Mouse (Mus musculus) thymus, postnatal 25 days (tissue): Measurements from ENCODE around the gene Cers3.
A peak's percentile ranks its signal among the peaks of the same experiment; 100 is the strongest.

Experiments used
- DNase-seq: peaks from one replicate; pipeline ENCODE4 v3.0.0; 2022

The Cers3 gene

DNA sequence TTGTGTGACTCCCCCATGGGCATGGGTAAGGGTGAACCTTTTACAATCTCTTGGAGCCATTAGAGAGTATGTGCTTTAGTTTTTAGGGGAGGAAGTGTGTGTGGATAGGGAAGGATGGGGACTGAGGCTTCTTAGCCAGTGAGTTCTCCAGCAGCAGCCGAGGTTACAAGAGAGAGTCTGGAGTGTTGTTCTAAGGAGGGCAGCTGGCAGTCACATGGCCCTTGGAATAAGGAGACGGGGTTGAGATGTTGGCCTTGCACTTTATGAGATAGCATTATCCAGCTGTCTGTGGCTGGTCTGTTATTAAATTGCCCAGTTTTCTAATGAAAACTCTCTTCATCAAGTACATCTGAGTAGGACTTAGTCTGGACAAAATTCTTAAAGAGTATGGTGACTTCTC lies 100.5 kb downstream of the Cers3 start:
- DNase-seq = no peak

- DNase-seq = no peak
Measured at GRCm38 (mm10) chr7:66846582-66846981, 103.3 kb downstream of the Cers3 start.

- no peak for DNase-seq
Measured at GRCm38 (mm10) chr7:66847299-66847698, 104.0 kb downstream of the Cers3 start.

GRCm38 (mm10) chr7:66849316-66849715 lies 106.0 kb downstream of the Cers3 start:
- no peak for DNase-seq

GRCm38 (mm10) chr7:66852164-66852563 lies 108.9 kb downstream of the Cers3 start:
- no peak for DNase-seq

- no peak for DNase-seq
Measured at GRCm38 (mm10) chr7:66857610-66858009, 114.3 kb downstream of the Cers3 start.

GRCm38 (mm10) chr7:66858247-66859075 lies 115.2 kb downstream of the Cers3 start:
- no peak for DNase-seq

GRCm38 (mm10) chr7:66859220-66859619 lies 115.9 kb downstream of the Cers3 start:
- no peak for DNase-seq

GRCm38 (mm10) chr7:66866944-66867718 lies 123.8 kb downstream of the Cers3 start:
- peak; percentile 6 for DNase-seq

DNA sequence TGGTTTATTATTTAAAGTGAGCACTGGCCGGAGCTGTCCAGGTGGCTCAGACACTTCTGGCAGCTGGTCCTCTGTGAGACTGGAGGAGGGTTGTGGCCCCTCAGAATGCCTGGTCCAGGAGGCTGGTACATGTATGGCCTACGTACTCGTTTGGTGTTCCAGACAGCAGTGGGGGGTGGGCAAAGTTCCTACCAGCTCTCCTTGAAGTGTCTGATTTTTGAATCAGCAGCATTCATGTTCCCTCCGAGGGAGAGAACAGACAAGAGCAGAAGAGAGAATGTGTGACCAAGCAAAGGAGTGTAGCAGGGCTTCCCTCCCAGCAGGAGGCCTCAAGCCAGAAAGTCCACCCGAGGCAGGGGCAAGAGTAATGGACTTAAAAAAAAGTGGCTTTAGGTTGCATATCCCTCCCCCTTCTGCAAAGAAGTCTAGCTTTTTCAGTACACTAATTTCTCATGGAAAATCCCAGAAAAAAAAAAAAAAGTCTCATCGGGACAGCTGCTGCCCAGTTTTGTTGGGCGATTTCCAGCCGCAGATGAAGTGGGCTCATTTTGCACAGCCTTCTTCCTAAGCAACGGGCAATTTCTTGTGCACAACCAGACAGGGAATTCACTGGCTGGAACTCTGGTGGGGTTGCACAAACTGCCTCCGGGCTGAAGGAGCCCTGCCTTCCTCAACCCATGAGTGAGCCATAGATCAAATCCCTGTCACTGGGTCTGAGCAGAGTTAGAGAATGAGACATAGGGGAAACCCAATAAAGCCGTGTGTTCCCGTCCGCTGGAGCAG lies 124.6 kb downstream of the Cers3 start:
- no peak for DNase-seq

DNA sequence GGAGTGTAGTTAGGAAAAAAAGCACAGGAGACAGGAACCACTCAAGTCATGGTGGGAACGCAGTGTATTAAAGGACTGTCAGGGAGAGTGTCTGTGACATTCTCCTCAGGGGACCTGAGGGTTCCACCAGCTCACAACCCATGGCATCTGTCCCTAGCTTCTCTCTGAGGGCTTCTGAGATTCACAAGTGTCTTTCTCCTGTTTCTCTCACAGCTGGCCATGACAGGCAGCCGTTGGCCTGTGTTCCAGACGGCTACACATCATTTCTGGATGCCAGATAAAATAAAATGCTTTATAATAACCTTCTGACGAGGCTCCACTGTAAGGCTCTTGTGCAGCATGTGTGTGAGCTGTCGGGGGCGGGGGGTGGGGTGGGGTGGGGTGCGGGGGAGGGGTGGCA lies 128.2 kb downstream of the Cers3 start:
- no peak for DNase-seq

GRCm38 (mm10) chr7:66871940-66872511 lies 128.7 kb downstream of the Cers3 start:
- no peak for DNase-seq

GRCm38 (mm10) chr7:66873235-66873634 lies 129.9 kb downstream of the Cers3 start:
- no peak for DNase-seq
